Mouse (Mus musculus): ENCODE measurements at regions not wholly inside any gene's neighbourhood (a gene's known extent, or its start where the extent isn't known, plus 50 kb on each side); places are given as distances from the start of the nearest gene placed in this dataset.
A peak's percentile ranks its signal among the peaks of the same experiment; 100 is the strongest.
"Not testable (repeated sequence)": the region's sequence is repeated elsewhere in the genome, so short reads cannot be mapped to it uniquely, and the experiment has no call there.

- no peak for DNase-seq (ENCODE audit: low read depth, low spot score)
These were observed 229.4 kb upstream of the Synpr start for GRCm38 (mm10) chr14:13055198-13055597.

GRCm38 (mm10) chr14:13042536-13042935 lies 219.7 kb upstream of the Cadps start:
- not testable (repeated sequence) for DNase-seq (ENCODE audit: low read depth, low spot score)

- DNase-seq (ENCODE audit: low read depth, low spot score), result no peak
These were observed 218.9 kb upstream of the Cadps start for GRCm38 (mm10) chr14:13041741-13042140.

- DNase-seq (ENCODE audit: low read depth, low spot score), result no peak
These were observed 217.3 kb upstream of the Cadps start for GRCm38 (mm10) chr14:13040176-13040575.

GRCm38 (mm10) chr14:13037426-13037825 lies 214.5 kb upstream of the Cadps start:
- no peak for DNase-seq (ENCODE audit: low read depth, low spot score)

GRCm38 (mm10) chr14:13029794-13030193 lies 206.9 kb upstream of the Cadps start:
- no peak for DNase-seq (ENCODE audit: low read depth, low spot score)

- no peak for DNase-seq (ENCODE audit: low read depth, low spot score)
These were observed 199.9 kb upstream of the Cadps start for GRCm38 (mm10) chr14:13022744-13023143.

- DNase-seq (ENCODE audit: low read depth, low spot score), result no peak
These were observed 188.2 kb upstream of the Cadps start for GRCm38 (mm10) chr14:13011099-13011498.

- no peak for DNase-seq (ENCODE audit: low read depth, low spot score)
These were observed 178.3 kb upstream of the Cadps start for GRCm38 (mm10) chr14:13000997-13001699.

- no peak for DNase-seq (ENCODE audit: low read depth, low spot score)
These were observed 156.5 kb upstream of the Cadps start for GRCm38 (mm10) chr14:12979416-12979815.

GRCm38 (mm10) chr14:12966441-12966840 lies 143.6 kb upstream of the Cadps start:
- no peak for DNase-seq (ENCODE audit: low read depth, low spot score)

- DNase-seq (ENCODE audit: low read depth, low spot score), result not testable (repeated sequence)
These were observed 135.0 kb upstream of the Cadps start for GRCm38 (mm10) chr14:12957896-12958295.

GRCm38 (mm10) chr14:12950922-12951321 lies 128.0 kb upstream of the Cadps start:
- no peak for DNase-seq (ENCODE audit: low read depth, low spot score)

- no peak for DNase-seq (ENCODE audit: low read depth, low spot score)
These were observed 115.9 kb upstream of the Cadps start for GRCm38 (mm10) chr14:12938638-12939293.

- no peak for DNase-seq (ENCODE audit: low read depth, low spot score)
These were observed 113.5 kb upstream of the Cadps start for GRCm38 (mm10) chr14:12936343-12936742.

- no peak for DNase-seq (ENCODE audit: low read depth, low spot score)
These were observed 108.9 kb upstream of the Cadps start for GRCm38 (mm10) chr14:12931668-12932384.

GRCm38 (mm10) chr14:12923617-12924016 lies 100.7 kb upstream of the Cadps start:
- DNase-seq (ENCODE audit: low read depth, low spot score), result peak; percentile 32

GRCm38 (mm10) chr14:12915431-12915830 lies 92.6 kb upstream of the Cadps start:
- no peak for DNase-seq (ENCODE audit: low read depth, low spot score)

GRCm38 (mm10) chr14:12913956-12914355 lies 91.1 kb upstream of the Cadps start:
- DNase-seq (ENCODE audit: low read depth, low spot score), result no peak

GRCm38 (mm10) chr14:12913421-12913820 lies 90.5 kb upstream of the Cadps start:
- DNase-seq (ENCODE audit: low read depth, low spot score), result no peak

GRCm38 (mm10) chr14:12877337-12877662 lies 54.4 kb upstream of the Cadps start:
- no peak for DNase-seq (ENCODE audit: low read depth, low spot score)

- DNase-seq (ENCODE audit: low read depth, low spot score), result peak; percentile 37
These were observed 53.8 kb upstream of the Cadps start for GRCm38 (mm10) chr14:12876417-12877336.
